Mouse (Mus musculus): ENCODE measurements around the gene Hepacam.

Gene Hepacam

DNA sequence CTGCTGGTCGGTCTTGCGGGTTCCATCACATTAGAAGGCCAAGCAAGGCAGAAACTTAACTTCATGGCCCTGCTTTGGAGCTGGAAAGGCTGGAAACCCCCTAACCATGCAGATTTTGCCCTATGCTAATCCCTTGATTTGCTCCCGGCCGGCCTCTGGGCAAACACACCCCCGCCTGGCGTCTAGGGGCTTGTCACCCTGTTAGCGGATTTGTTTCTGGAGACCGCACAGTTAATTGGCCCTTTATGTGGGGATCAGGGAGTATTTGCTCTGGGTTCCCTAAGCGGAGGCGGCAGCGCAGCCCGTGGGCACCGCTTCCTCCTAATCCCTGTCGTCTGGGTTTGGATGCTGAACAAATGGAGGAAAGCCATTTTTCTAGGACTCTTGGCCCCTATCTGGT is 67.8 kb downstream of the Hepacam start:
- DNase-seq, result no peak

DNA sequence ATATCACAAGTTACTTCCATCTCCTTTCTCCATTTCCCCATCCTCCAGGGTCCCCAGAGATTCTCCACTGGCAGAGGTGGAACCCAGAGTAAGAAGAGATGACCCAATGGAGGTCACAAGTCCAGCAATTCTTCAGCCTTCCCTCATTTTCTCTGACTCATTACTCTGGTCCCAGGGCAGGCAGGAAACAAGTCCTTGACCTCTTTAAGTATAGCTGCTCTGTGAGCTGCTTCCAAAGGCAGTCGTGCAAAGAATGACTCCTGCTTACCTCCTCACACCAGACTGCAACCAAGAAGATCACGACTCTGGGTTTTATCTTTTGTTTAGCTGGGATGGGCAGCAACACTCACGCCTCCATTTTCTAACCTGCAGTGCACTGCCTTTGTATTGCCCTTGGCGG is 68.5 kb downstream of the Hepacam start:
- DNase-seq, result no peak

All from liver (tissue).